Mouse (Mus musculus): Measurements from ENCODE around the gene Rpn1.
"Not testable (repeated sequence)": the region's sequence is repeated elsewhere in the genome, so short reads cannot be mapped to it uniquely, and the experiment has no call there.

The Rpn1 gene

GRCm38 (mm10) chr6:88121781-88122180 is 37.5 kb downstream of the Rpn1 start:
- DNase-seq (ENCODE audit: low spot score): no peak

- DNase-seq (ENCODE audit: low spot score): no peak
These were observed 39.0 kb downstream of the Rpn1 start for GRCm38 (mm10) chr6:88123150-88123857.

GRCm38 (mm10) chr6:88123858-88124261 is 39.6 kb downstream of the Rpn1 start:
- peak; percentile 83 for DNase-seq (ENCODE audit: low spot score)

GRCm38 (mm10) chr6:88124551-88124950 is 40.3 kb downstream of the Rpn1 start:
- DNase-seq (ENCODE audit: low spot score): no peak

GRCm38 (mm10) chr6:88125815-88126214 is 41.5 kb downstream of the Rpn1 start:
- not testable (repeated sequence) for DNase-seq (ENCODE audit: low spot score)

- no peak for DNase-seq (ENCODE audit: low spot score)
These were observed 47.2 kb downstream of the Rpn1 start for GRCm38 (mm10) chr6:88131521-88131920.

- DNase-seq (ENCODE audit: low spot score): no peak
These were observed 47.8 kb downstream of the Rpn1 start for GRCm38 (mm10) chr6:88132051-88132450.

GRCm38 (mm10) chr6:88133061-88133460 is 48.8 kb downstream of the Rpn1 start:
- no peak for DNase-seq (ENCODE audit: low spot score)

- peak; percentile 76 for DNase-seq (ENCODE audit: low spot score)
These were observed 49.6 kb downstream of the Rpn1 start for GRCm38 (mm10) chr6:88133878-88134277.

GRCm38 (mm10) chr6:88136201-88136631 is 51.9 kb downstream of the Rpn1 start:
- peak; percentile 80 for DNase-seq (ENCODE audit: low spot score)

GRCm38 (mm10) chr6:88138485-88138884 is 54.2 kb downstream of the Rpn1 start:
- peak; percentile 67 for DNase-seq (ENCODE audit: low spot score)

GRCm38 (mm10) chr6:88140264-88140663 is 56.0 kb downstream of the Rpn1 start:
- DNase-seq (ENCODE audit: low spot score): peak; percentile 73

GRCm38 (mm10) chr6:88145793-88146192 is 61.5 kb downstream of the Rpn1 start:
- no peak for DNase-seq (ENCODE audit: low spot score)

- peak; percentile 65 for DNase-seq (ENCODE audit: low spot score)
These were observed 62.3 kb downstream of the Rpn1 start for GRCm38 (mm10) chr6:88146576-88146975.

GRCm38 (mm10) chr6:88147411-88148003 is 63.2 kb downstream of the Rpn1 start:
- DNase-seq (ENCODE audit: low spot score): peak; percentile 90

GRCm38 (mm10) chr6:88151335-88151734 is 67.1 kb downstream of the Rpn1 start:
- DNase-seq (ENCODE audit: low spot score): no peak

- peak; percentile 79 for DNase-seq (ENCODE audit: low spot score)
These were observed 67.9 kb downstream of the Rpn1 start for GRCm38 (mm10) chr6:88152127-88152705.

- peak; percentile 23 for DNase-seq (ENCODE audit: low spot score)
These were observed 68.7 kb downstream of the Rpn1 start for GRCm38 (mm10) chr6:88152979-88153378.
